Mouse (Mus musculus) lung, postnatal 25 days (tissue): ENCODE data around the gene D430041D05Rik.

Experiments used
- DNase-seq: peaks from one replicate; pipeline ENCODE4 v3.0.0; 2022; ENCODE audit warnings: low spot score

The D430041D05Rik gene

DNA sequence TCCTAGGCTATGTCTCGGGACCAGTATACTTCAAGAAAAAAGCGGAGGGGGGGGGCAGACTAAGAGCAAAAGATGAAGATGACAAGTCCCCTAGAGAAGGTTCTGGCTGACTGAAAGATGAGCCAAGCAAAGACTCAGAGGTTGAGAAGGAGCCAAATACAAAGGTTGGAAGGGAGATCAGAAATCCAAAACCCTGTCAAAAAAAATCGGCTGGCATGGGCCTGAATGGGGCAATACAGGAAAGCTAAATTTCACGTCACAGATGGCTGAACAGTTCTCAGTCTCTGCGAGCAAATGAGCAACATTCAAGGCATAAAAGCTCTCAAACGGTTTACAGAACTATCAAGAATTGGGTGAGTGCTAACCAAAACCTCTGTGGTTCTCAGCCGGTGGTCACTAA, 2.5 kb downstream of the D430041D05Rik start:
- DNase-seq, result no peak

GRCm38 (mm10) chr2:104407913-104408312, 2.9 kb downstream of the D430041D05Rik start:
- no peak for DNase-seq

DNA sequence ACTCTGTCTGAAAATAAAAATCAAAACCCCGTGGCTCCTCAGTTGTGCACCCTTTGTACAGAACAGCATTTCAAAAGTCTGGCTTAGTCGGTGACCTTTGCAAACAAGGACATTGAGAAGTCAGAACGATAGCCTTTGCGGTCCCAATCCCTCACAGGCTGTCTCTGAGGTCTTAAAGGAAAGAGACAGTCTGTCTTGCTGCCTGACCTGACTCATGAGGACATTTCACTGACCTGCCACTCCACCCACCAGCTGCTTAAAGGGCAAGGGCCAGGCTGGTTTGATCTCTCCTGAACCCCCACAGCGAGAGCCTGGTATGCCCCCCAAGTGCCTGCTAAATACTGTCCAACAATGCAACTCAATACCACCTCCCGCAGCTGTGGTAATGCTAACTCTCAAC, 6.8 kb downstream of the D430041D05Rik start:
- no peak for DNase-seq

DNA sequence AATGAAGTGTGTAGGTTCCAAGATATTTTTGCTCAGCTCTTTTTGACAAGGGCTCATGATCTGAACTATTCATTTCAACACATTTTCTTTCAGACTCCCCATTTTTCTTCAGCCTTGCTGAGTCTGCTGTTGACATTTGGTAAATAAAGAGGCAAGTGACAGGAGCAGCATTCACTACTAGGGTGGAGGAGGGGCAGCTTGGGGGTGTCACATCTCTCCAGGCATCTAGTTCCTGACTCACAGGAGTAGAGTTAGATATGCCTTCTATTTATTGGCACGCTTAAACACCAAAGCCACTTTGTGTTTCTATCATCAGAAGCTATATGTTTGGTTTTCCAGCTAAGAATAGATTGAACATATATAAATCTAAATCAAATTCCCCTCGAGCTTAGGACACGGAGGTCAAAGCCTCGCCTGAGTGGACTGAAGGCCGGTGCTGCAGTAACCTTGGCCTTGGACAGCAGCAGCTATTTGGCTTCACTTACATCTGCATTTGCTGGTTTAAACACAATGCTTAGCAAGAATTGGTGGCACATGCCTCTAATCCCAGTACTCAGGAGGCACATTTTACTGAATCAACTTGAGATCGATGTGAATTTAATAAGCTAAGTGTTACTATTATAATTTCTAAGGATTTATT, 12.0 kb downstream of the D430041D05Rik start:
- no peak for DNase-seq

DNA sequence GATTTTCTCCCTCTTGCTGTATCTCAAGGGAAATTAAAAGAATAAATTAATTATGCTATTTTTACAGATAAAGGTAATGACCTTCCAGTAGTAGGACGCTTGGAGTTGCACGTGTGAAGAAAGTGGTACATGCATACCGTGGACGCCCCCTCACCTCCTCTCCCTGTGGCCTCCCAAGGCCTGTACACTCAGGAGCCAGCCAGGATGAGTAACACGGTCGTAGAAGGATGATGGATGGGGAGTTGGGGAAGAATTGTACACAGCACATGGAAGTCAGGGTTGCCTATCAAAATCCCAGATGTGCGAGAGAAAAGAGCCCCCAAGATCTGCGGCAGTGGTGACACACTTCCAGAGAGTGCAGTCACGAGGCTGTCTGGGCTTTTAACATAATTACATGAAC, 14.9 kb downstream of the D430041D05Rik start:
- no peak for DNase-seq

DNA sequence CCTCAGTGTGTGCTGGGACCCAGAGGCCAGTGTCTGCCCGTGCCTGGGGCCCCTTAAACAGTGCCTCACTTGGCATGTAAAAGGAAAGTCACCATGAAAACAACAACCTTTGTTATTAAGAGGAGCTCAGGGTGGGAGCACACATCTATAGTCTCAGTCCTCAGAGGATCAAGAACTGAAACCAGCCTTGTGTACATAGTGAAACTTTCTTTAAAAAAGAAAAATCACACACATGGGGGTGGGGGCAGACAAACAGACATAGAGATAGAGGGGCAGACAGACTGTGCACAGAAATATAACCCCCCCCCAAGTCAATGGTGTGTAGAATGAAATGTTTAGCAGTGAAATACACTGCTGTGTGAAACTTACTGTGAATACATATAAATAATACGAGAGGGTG, 16.0 kb downstream of the D430041D05Rik start:
- DNase-seq, result no peak

GRCm38 (mm10) chr2:104392700-104393312, 18.0 kb downstream of the D430041D05Rik start:
- no peak for DNase-seq

GRCm38 (mm10) chr2:104389231-104389630, 21.6 kb downstream of the D430041D05Rik start:
- no peak for DNase-seq

- DNase-seq, result peak; percentile 9
Observed at GRCm38 (mm10) chr2:104385941-104386340, 24.9 kb downstream of the D430041D05Rik start.

DNA sequence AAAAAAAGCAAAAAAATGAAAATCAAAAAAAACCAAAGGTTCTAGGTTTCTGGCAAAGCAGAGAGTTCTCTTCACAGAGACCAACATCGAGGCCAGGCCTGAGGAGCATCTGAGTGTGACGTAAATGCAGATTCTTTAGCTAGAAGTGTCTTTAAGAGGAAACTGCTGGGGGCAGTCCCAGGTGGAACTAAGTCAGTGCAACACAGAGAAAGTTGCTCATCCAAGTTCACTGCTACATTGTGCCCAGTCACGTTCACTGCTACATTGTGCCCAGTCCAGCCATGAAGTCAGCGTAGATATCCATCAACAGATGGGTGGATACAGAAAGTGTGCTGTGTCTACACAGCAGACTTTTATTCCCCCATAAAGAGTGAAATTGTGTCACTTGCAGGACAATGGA, 27.2 kb downstream of the D430041D05Rik start:
- DNase-seq, result no peak

DNA sequence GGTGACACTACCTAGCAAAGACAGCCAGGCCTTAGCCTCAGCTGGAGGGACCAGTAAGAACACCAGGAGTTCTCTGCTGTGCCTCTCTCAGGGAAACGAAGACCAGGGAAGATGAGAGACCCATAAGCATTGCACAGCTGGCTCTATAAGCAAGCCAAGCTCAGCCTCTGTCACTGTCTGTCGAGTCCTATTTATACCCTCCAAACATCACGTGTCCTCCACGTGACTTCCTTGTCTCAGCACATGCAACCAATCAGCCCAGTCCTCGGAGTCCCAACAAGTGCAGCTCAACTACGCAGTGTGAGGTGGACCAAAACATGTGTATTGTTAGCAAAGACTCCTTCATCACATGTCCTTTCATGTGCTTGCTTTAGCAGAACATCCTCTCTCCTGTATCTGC, 28.0 kb downstream of the D430041D05Rik start:
- no peak for DNase-seq

GRCm38 (mm10) chr2:104379304-104379703, 31.5 kb downstream of the D430041D05Rik start:
- DNase-seq, result no peak

- DNase-seq, result no peak
Observed at GRCm38 (mm10) chr2:104378791-104379190, 32.0 kb downstream of the D430041D05Rik start.

GRCm38 (mm10) chr2:104377990-104378389, 32.8 kb downstream of the D430041D05Rik start:
- no peak for DNase-seq

- no peak for DNase-seq
Observed at GRCm38 (mm10) chr2:104372156-104372555, 38.7 kb downstream of the D430041D05Rik start.

- no peak for DNase-seq
Observed at GRCm38 (mm10) chr2:104371606-104372130, 39.1 kb downstream of the D430041D05Rik start.

DNA sequence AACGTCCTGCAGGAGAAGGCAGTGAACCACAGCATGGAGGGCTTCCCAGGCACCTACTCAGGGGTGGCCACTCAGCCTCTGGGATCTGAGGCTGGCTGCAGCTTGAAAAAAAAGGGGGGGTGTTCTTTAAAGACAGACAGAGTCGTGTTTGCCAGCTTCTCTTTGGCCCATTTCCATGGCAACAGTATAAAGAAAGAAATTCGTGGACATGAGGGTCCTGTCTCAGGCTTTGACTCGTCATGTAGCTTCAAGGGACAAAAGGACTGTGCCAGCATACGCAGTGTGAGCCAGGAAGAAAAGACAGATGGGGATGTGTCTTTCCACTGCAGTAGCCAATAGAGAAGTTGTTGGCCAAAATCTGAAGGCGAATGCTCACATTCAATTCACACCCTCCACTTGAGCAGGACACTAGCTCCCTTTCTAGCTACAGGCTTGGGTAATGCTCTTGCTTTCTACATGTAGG, 42.9 kb downstream of the D430041D05Rik start:
- peak; percentile 49 for DNase-seq

DNA sequence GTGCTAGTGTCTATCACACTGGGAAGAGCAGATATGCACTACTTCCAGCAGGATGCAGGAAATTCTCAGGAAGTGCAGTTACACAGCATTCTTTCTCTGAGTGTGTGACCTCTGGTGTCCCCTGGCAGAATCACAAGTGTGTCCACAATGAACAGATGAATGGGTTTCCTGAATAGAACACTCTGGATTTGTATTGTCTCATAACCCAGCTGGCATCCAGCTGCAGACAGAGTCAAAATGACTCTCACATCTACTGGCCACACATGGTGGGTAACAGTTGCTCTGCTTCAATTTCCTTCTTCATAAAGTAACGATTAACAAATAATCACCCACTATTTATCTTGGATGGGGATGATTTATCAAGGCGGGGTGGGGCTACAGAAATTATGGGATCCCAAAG, 43.5 kb downstream of the D430041D05Rik start:
- peak; percentile 43 for DNase-seq

DNA sequence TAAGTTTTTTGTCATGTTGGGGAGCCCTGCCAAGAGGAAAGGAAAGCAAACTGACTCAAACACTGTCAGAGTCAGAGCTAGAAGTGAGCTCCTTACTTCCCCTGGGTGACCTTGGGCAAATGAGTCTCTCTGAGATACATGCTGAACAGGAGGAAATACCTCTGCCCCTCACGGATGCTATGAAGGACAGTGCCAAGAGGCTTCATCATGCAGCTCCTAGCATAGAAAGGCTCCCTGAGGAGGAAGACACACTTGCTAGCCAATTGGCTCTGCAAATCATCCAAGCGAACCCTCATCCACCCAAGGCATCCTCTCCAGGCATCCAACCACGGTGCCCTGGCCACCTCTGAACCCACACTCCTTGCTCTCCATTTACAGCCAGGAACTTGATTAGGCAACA, 51.5 kb downstream of the D430041D05Rik start:
- no peak for DNase-seq

DNA sequence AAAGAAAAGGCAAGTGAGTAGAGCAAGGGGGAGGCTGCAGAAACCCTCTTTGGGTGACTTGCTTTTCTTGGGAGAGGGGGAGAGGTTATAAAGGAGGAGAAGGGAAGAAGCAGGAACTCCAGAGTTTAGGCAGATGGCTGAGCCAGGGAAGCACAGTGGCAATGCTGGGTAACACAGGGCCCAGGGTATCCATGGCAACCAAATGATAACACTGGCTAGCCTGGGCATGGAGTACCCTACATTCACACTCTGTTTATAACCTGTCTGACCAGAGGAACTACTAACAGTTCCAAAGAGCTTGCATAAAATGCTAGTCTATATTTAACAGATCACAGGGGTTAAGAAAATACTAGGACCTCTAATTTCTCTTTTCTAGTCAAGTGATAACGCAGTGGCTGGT, 51.9 kb downstream of the D430041D05Rik start:
- peak; percentile 11 for DNase-seq

- no peak for DNase-seq
Observed at GRCm38 (mm10) chr2:104356531-104356930, 54.3 kb downstream of the D430041D05Rik start.

- DNase-seq, result peak; percentile 11
Observed at GRCm38 (mm10) chr2:104354117-104354516, 56.7 kb downstream of the D430041D05Rik start.

GRCm38 (mm10) chr2:104352204-104352493, 58.7 kb downstream of the D430041D05Rik start:
- DNase-seq, result no peak
